Mouse (Mus musculus) adrenal gland, adult (tissue): ENCODE results near the gene Baz2b.

ENCODE experiments used
- DNase-seq, 2 experiments: peaks; one replicate each; pipeline ENCODE4 v3.0.0; 2022 to 2023; ENCODE audit warnings: low spot score in 1 of 2; ENCODE audit not compliant: inconsistent age in 2 of 2

Baz2b gene

GRCm38 (mm10) chr2:60209703-60210651, at the start of gene Baz2b, which contains the start of gene March7:
Gene Baz2b, minus strand, starts transcription at chr2:60209839.
Gene March7, plus strand, starts transcription at chr2:60209887.
- DNase-seq = peak; percentile 92 to 95

- DNase-seq = no peak
These were observed 49.5 kb upstream of the Baz2b start for GRCm38 (mm10) chr2:60259186-60259585.

- DNase-seq = no peak
These were observed 47.1 kb upstream of the Baz2b start for GRCm38 (mm10) chr2:60256751-60257150.

- no peak for DNase-seq
These were observed 43.9 kb upstream of the Baz2b start for GRCm38 (mm10) chr2:60253506-60253905.

GRCm38 (mm10) chr2:60252782-60253181, 43.1 kb upstream of the Baz2b start:
- no peak for DNase-seq

- no peak for DNase-seq
These were observed 24.9 kb upstream of the Baz2b start for GRCm38 (mm10) chr2:60234506-60234905.

GRCm38 (mm10) chr2:60233147-60233546, 23.5 kb upstream of the Baz2b start:
- DNase-seq = peak; percentile 79 to 83

- DNase-seq = no peak
These were observed 20.7 kb upstream of the Baz2b start for GRCm38 (mm10) chr2:60230361-60230760.

- DNase-seq = no peak
These were observed 18.8 kb upstream of the Baz2b start for GRCm38 (mm10) chr2:60228470-60228869.

GRCm38 (mm10) chr2:60223489-60223888, 13.8 kb upstream of the Baz2b start:
- DNase-seq = no peak

GRCm38 (mm10) chr2:60221954-60222353, 12.3 kb upstream of the Baz2b start:
- no peak for DNase-seq

- DNase-seq = peak; percentile 36 to 84
These were observed 11.6 kb upstream of the Baz2b start for GRCm38 (mm10) chr2:60221236-60221635.

GRCm38 (mm10) chr2:60217620-60218019, 8.0 kb upstream of the Baz2b start:
- no peak for DNase-seq

GRCm38 (mm10) chr2:60216547-60217153, 7.0 kb upstream of the Baz2b start:
- DNase-seq = no peak

GRCm38 (mm10) chr2:60214683-60215082, 5.0 kb upstream of the Baz2b start:
- no peak for DNase-seq

GRCm38 (mm10) chr2:60212488-60212887, 2.8 kb upstream of the Baz2b start:
- DNase-seq = no peak

- peak in 1 of 2 experiments; percentile 65 for DNase-seq
These were observed 1.2 kb upstream of the Baz2b start for GRCm38 (mm10) chr2:60210821-60211220.

GRCm38 (mm10) chr2:60209122-60209611, 472 bp downstream of the Baz2b start:
- peak in 1 of 2 experiments; percentile 88 for DNase-seq

- no peak for DNase-seq
These were observed 3.8 kb downstream of the Baz2b start for GRCm38 (mm10) chr2:60205795-60206194.

GRCm38 (mm10) chr2:60204162-60204561, 5.5 kb downstream of the Baz2b start:
- no peak for DNase-seq

- no peak for DNase-seq
These were observed 5.9 kb downstream of the Baz2b start for GRCm38 (mm10) chr2:60203733-60204132.
